Comparison of ENCODE assay signal across 20 mouse cellular contexts in the genomic region with DNA sequence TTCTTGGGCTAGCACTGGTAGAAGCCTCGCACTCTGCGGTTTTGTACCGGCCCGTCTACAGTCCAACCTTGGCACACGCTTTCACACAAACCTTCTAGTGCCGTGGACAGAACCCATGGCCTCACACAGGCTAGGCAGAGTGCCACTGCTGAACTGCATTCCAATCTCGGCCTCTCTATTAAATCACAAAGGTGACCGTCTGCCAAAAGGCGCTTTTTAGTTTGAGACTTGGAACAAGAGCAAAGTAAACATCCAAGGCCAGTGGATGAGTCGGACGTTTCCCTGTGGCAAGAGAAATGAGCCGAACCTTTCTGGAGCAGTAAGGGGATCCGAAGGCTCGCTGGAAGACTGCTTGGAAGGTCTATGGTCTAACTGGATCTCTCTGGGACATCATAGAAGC. TPM values are rescaled to one million over a fixed set of nuclear protein-coding genes. Genes with fewer than 3 reads are reported as not detected.
A peak's percentile ranks its signal among the peaks of the same experiment; 100 is the strongest.
DNase-seq lines count a peak whose midpoint lies in the region; ATAC-seq and TF ChIP-seq lines count a peak whose summit lies in the region.
"Had no signal": no experiment of that assay in that cellular context is flagged by ENCODE, and none has a peak within 500 bp of the region (broad histone marks: within the 10 kb centered on the region; RNA-seq: fewer than 3 reads in every experiment).

No protein-coding gene starts in this region.

- no peak overlapping the region for H3K9ac ChIP-seq in lung, postnatal 0 days (replicated peaks; ENCODE audit: low read depth)
- H3K9ac ChIP-seq: hindbrain, embryonic 14.5 days; liver, embryonic 14.5 days; neural tube, embryonic 13.5 days had no signal

- no peak for TF ChIP-seq CTCF in lung, postnatal 0 days (IDR thresholded peaks at IDR 0.05)

- H3K4me2 ChIP-seq in lung, postnatal 0 days (replicated peaks; ENCODE audit: low read depth, low read length) = no peak overlapping the region
- H3K4me2 ChIP-seq: hindbrain, embryonic 14.5 days; neural tube, embryonic 13.5 days had no signal

- DNase-seq in gastrocnemius, postnatal 10 days = peak; percentile 20
- no peak for DNase-seq in gastrocnemius, adult 18-20 months (ENCODE audit: low spot score)
- peak; percentile 61 to 67 for DNase-seq in lung, adult 18-20 months
- no peak for DNase-seq in lung, postnatal 0 days (ENCODE audit: low spot score)
- DNase-seq in adrenal gland, adult 8-10 months = peak; percentile 86
- DNase-seq in lung, postnatal 10 days = peak; percentile 38
- DNase-seq: cerebellum, postnatal 25 days; right cerebral cortex, adult 18-20 months; spleen, adult 18-20 months; thymus, postnatal 36 days had no signal

- ATAC-seq in lung, postnatal 0 days = no peak
- no peak for ATAC-seq in megakaryocyte, adult 5-6 weeks (ENCODE audit: poor library complexity, severe bottlenecking)
- ATAC-seq in CD4-positive, CD25-positive, alpha-beta regulatory T cell, adult 4 months = no peak
- ATAC-seq: intestine, postnatal 0 days had no signal

- H3K36me3 ChIP-seq in lung, postnatal 0 days (ENCODE audit: insufficient read depth, low read length) = no peaks in the 10 kb centered on the region
- H3K36me3 ChIP-seq: forebrain, embryonic 10.5 days; limb, embryonic 10.5 days; neural tube, embryonic 13.5 days had no signal

- TF ChIP-seq EP300 in lung, postnatal 0 days (IDR thresholded peaks at IDR 0.05) = no peak

- H3K9me3 ChIP-seq in lung, postnatal 0 days (ENCODE audit: low read length) = no peaks in the 10 kb centered on the region
- H3K9me3 ChIP-seq: forebrain, embryonic 10.5 days; limb, embryonic 10.5 days; neural tube, embryonic 13.5 days had no signal

- no peak overlapping the region for H3K4me3 ChIP-seq in lung, postnatal 0 days (ENCODE audit: low read depth, low read length)
- H3K4me3 ChIP-seq: forebrain, embryonic 10.5 days; limb, embryonic 10.5 days; neural tube, embryonic 13.5 days had no signal

- WGBS in lung, postnatal 0 days = 46% methylated on average over 14 of the region's 14 CpGs

- H3K4me1 ChIP-seq in lung, postnatal 0 days (ENCODE audit: insufficient read depth, low read depth, low read length) = no peaks in the 10 kb centered on the region
- H3K4me1 ChIP-seq: neural tube, embryonic 13.5 days had no signal

- H3K27ac ChIP-seq in lung, postnatal 0 days (ENCODE audit: low read length) = no peak overlapping the region
- H3K27ac ChIP-seq: forebrain, embryonic 10.5 days; hindbrain, embryonic 14.5 days; limb, embryonic 10.5 days; liver, embryonic 14.5 days; neural tube, embryonic 13.5 days had no signal

- no peaks in the 10 kb centered on the region for H3K27me3 ChIP-seq in lung, postnatal 0 days (replicated peaks; ENCODE audit: insufficient read depth, low read length)
- H3K27me3 ChIP-seq: neural tube, embryonic 13.5 days had no signal

RNA-seq across cellular contexts. Expression of a gene that starts 18.9 kb away (rescaled TPM):
- total RNA-seq in gastrocnemius, postnatal 10 days (2021) = 1 to 10 TPM; 6.5 to 7.1 TPM
- 1 to 10 TPM; 2.0 to 2.2 TPM for total RNA-seq in gastrocnemius, adult 18-20 months (2021)
- 2.1 and 2.2 TPM in 2 replicates for polyA plus RNA-seq in lung, postnatal 0 days (2015; fragmentation: Nextera tagmentation; extraction: Ambion mirVana)
- total RNA-seq in adrenal gland, adult 8-10 months (2022) = 1 to 10 TPM; 3.6 to 6.4 (median 5.1) TPM
- total RNA-seq in megakaryocyte, adult 5-6 weeks (2015) = not detected in 2 replicates
- 0.11 TPM in 1 of 2 replicates, not detected in the other for total RNA-seq in megakaryocyte, adult 5-6 weeks (2017)
- under 1 TPM; 0.20 TPM for polyA plus RNA-seq in CD4-positive, CD25-positive, alpha-beta regulatory T cell, adult 4 months (2017; shearing (Covaris generic))

RNA-seq across cellular contexts. Expression of a gene that starts 25.6 kb away (rescaled TPM):
- total RNA-seq in gastrocnemius, postnatal 10 days (2021) = not detected
- not detected for total RNA-seq in gastrocnemius, adult 18-20 months (2021)
- not detected in 2 replicates for polyA plus RNA-seq in lung, postnatal 0 days (2015; fragmentation: Nextera tagmentation; extraction: Ambion mirVana)
- under 1 TPM in 2 of 4 experiments, not detected in 2; 0.35 to 0.49 TPM for total RNA-seq in adrenal gland, adult 8-10 months (2022)
- total RNA-seq in megakaryocyte, adult 5-6 weeks (2015) = 0.11 and 0.78 TPM in 2 replicates
- 1.6 TPM in 1 of 2 replicates, not detected in the other for total RNA-seq in megakaryocyte, adult 5-6 weeks (2017)
- 1 to 10 TPM in 1 of 2 experiments, not detected in 1; 1.8 TPM for polyA plus RNA-seq in CD4-positive, CD25-positive, alpha-beta regulatory T cell, adult 4 months (2017; shearing (Covaris generic))
- total RNA-seq: layer of hippocampus, adult 18-20 months had no signal
- polyA plus RNA-seq: frontal cortex, adult 2 months; neural tube, embryonic 13.5 days had no signal

RNA-seq across cellular contexts. Expression of a gene that starts 48.8 kb away (rescaled TPM):
- 10 to 100 TPM; 19.0 to 28.3 TPM for total RNA-seq in gastrocnemius, postnatal 10 days (2021)
- total RNA-seq in gastrocnemius, adult 18-20 months (2021) = 10 to 100 TPM; 17.2 to 17.7 TPM
- polyA plus RNA-seq in lung, postnatal 0 days (2015; fragmentation: Nextera tagmentation; extraction: Ambion mirVana) = 27.8 and 29.9 TPM in 2 replicates
- 10 to 100 TPM; 28.7 to 94.6 (median 58.6) TPM for total RNA-seq in adrenal gland, adult 8-10 months (2022)
- total RNA-seq in megakaryocyte, adult 5-6 weeks (2015) = 19.9 and 23.8 TPM in 2 replicates
- 30.8 and 38.9 TPM in 2 replicates for total RNA-seq in megakaryocyte, adult 5-6 weeks (2017)
- polyA plus RNA-seq in CD4-positive, CD25-positive, alpha-beta regulatory T cell, adult 4 months (2017; shearing (Covaris generic)) = 10 to 100 TPM; 24.3 to 49.1 TPM

Comparison
In these comparisons a context has a peak if more than half of its experiments do, and no peak if none do; other contexts are left out.
1. DNase-seq: peak in gastrocnemius, postnatal 10 days (single experiment), lung, adult 18-20 months (2 of 2), adrenal gland, adult 8-10 months (single experiment) and lung, postnatal 10 days (single experiment); none in gastrocnemius, adult 18-20 months (single experiment) and lung, postnatal 0 days (single experiment).